ENCODE assay signal across 12 mouse cellular contexts in genomic region chr3:69323982-69324381, GRCm38 (mm10). TPM values are rescaled to one million over a fixed set of nuclear protein-coding genes. Genes with fewer than 3 reads are reported as not detected.
DNase-seq lines count a peak whose midpoint lies in the region; ATAC-seq and TF ChIP-seq lines count a peak whose summit lies in the region.
"Had no signal": no experiment of that assay in that cellular context is flagged by ENCODE, and none has a peak within 500 bp of the region (broad histone marks: within the 10 kb centered on the region; RNA-seq: fewer than 3 reads in every experiment).

No protein-coding gene starts in this region.

- ATAC-seq in liver, embryonic 12.5 days, result no peak
- peak; percentile 83 for ATAC-seq in megakaryocyte progenitor cell, adult 5-6 weeks (replicated peaks; ENCODE audit: poor library complexity)
- ATAC-seq in activated CD4-positive, CD25-positive, alpha-beta regulatory T cell, adult 4 months, result no peak
- no peak for ATAC-seq in midbrain, embryonic 13.5 days

- no peak for TF ChIP-seq POLR2A in liver, adult 2 months (IDR thresholded peaks at IDR 0.05; ENCODE audit: extremely low read depth, insufficient read depth, low read length)

- no peaks in the 10 kb centered on the region for H3K9me3 ChIP-seq in liver, embryonic 12.5 days (replicated peaks)
- no peaks in the 10 kb centered on the region for H3K9me3 ChIP-seq in midbrain, embryonic 13.5 days
- H3K9me3 ChIP-seq: forebrain, embryonic 12.5 days; limb, embryonic 10.5 days had no signal

- peak; percentile 96 for DNase-seq in liver, adult 2 months (ENCODE audit: extremely low read depth, low read depth, low spot score)
- peak; percentile 81 for DNase-seq in adrenal gland, adult 2 months
- peak; percentile 79 to 82 for DNase-seq in cerebellum, postnatal 10 days
- DNase-seq: gastrocnemius, postnatal 25 days; kidney, postnatal 4 days had no signal

- no peak for TF ChIP-seq CTCF in liver, adult 2 months (IDR thresholded peaks at IDR 0.05; ENCODE audit: low read depth, low read length)

- H3K4me3 ChIP-seq in liver, adult 2 months (ENCODE audit: insufficient read depth, low read depth, low read length), result no peak overlapping the region
- no peak overlapping the region for H3K4me3 ChIP-seq in liver, embryonic 12.5 days
- H3K4me3 ChIP-seq in midbrain, embryonic 13.5 days (replicated peaks), result no peak overlapping the region
- H3K4me3 ChIP-seq: forebrain, embryonic 12.5 days; limb, embryonic 10.5 days had no signal

- H3K27me3 ChIP-seq in liver, adult 2 months (ENCODE audit: control insufficient read depth, insufficient read depth, low read length), result no peaks in the 10 kb centered on the region
- H3K27me3 ChIP-seq in liver, embryonic 12.5 days (replicated peaks), result no peaks in the 10 kb centered on the region
- no peaks in the 10 kb centered on the region for H3K27me3 ChIP-seq in midbrain, embryonic 13.5 days
- H3K27me3 ChIP-seq: forebrain, embryonic 12.5 days had no signal

- H3K4me2 ChIP-seq in liver, embryonic 12.5 days, result no peak overlapping the region
- H3K4me2 ChIP-seq in midbrain, embryonic 13.5 days (replicated peaks), result no peak overlapping the region
- H3K4me2 ChIP-seq: forebrain, embryonic 12.5 days had no signal

- 0 out of 2 replicates have a peak, but pooled peaks cover 5% of the 10 kb centered on the region for H3K79me2 ChIP-seq in liver, adult 2 months (ENCODE audit: control insufficient read depth, insufficient read depth, low read length)

- H3K27ac ChIP-seq in liver, adult 2 months (replicated peaks; ENCODE audit: insufficient read depth, low read depth, low read length), result no peak overlapping the region
- H3K27ac ChIP-seq in liver, embryonic 12.5 days, result no peak overlapping the region
- H3K27ac ChIP-seq in midbrain, embryonic 13.5 days, result no peak overlapping the region
- H3K27ac ChIP-seq: forebrain, embryonic 12.5 days; limb, embryonic 10.5 days; macrophage had no signal

- no peaks in the 10 kb centered on the region for H3K36me3 ChIP-seq in liver, adult 2 months (ENCODE audit: control insufficient read depth, insufficient read depth, low read length)
- 0 out of 2 replicates have a peak, but pooled peaks cover 2% of the 10 kb centered on the region for H3K36me3 ChIP-seq in liver, embryonic 12.5 days
- no peaks in the 10 kb centered on the region for H3K36me3 ChIP-seq in midbrain, embryonic 13.5 days
- H3K36me3 ChIP-seq: forebrain, embryonic 12.5 days had no signal

- no peak overlapping the region for H3K9ac ChIP-seq in liver, adult 2 months (ENCODE audit: low read depth, low read length)
- no peak overlapping the region for H3K9ac ChIP-seq in liver, embryonic 12.5 days
- H3K9ac ChIP-seq in midbrain, embryonic 13.5 days (replicated peaks), result no peak overlapping the region
- H3K9ac ChIP-seq: forebrain, embryonic 12.5 days had no signal

- 14% methylated on average over 3 of the region's 3 CpGs for WGBS in liver, adult 2 months
- 70% methylated on average over 3 of the region's 3 CpGs for WGBS in liver, embryonic 12.5 days (ENCODE audit: insufficient replicate concordance)
- 83% methylated on average over 3 of the region's 3 CpGs for WGBS in midbrain, embryonic 13.5 days

- H3K4me1 ChIP-seq in liver, adult 2 months (ENCODE audit: control insufficient read depth, insufficient read depth, low read length), result peaks cover 3% of the 10 kb centered on the region; the same call in 1 of the 2 replicates
- H3K4me1 ChIP-seq in liver, embryonic 12.5 days, result peaks cover 53% of the 10 kb centered on the region
- H3K4me1 ChIP-seq in midbrain, embryonic 13.5 days (replicated peaks), result peaks cover 28% of the 10 kb centered on the region

RNA-seq across cellular contexts. Expression of gene Ppm1l, which starts 7.3 kb away (rescaled TPM):
- total RNA-seq in liver, adult 2 months (2014; rRNA removed), result 3.3 and 4.4 TPM in 2 replicates
- polyA plus RNA-seq in liver, adult 2 months (2012; rRNA removed), result 1.9 and 2.4 TPM in 2 replicates
- polyA plus RNA-seq in liver, embryonic 12.5 days (2016; fragmentation: Nextera tagmentation; extraction: Ambion mirVana), result 7.2 and 7.4 TPM in 2 replicates
- total RNA-seq in adrenal gland, adult 2 months (2021), result 10 to 100 TPM; 12.2 to 13.5 TPM
- polyA plus RNA-seq in adrenal gland, adult 2 months (2012; rRNA removed), result 2.4 and 3.1 TPM in 2 replicates
- 2.2 TPM in 2 replicates for total RNA-seq in megakaryocyte progenitor cell, adult 5-6 weeks (2015)
- total RNA-seq in megakaryocyte progenitor cell, adult 5-6 weeks (2017), result 1.5 and 2.0 TPM in 2 replicates
- 1 to 10 TPM; 2.9 to 3.2 TPM for polyA plus RNA-seq in activated CD4-positive, CD25-positive, alpha-beta regulatory T cell, adult 4 months (2017; shearing (Covaris generic))
- polyA plus RNA-seq in midbrain, embryonic 13.5 days (2015; fragmentation: Nextera tagmentation; extraction: Ambion mirVana), result 20.9 and 23.8 TPM in 2 replicates
